Mouse (Mus musculus) adrenal gland, adult 2 months (tissue): ENCODE results near the gene Rap2b. TPM values are rescaled to one million over a fixed set of nuclear protein-coding genes. Genes with fewer than 3 reads are reported as not detected.

Experiments
- DNase-seq: peaks from one replicate; pipeline ENCODE4 v3.0.0; 2021
- polyA plus RNA-seq: library from polyadenylated mRNA; depleted of rRNA; stranded (reverse); fragments of >200 nt; gene quantifications from 2 replicates; pipeline ENCODE4 v1.2.3, GENCODE M21; 2012; rRNA removed
- total RNA-seq, 2 experiments: library from RNA; stranded (reverse); gene quantifications; 2 replicates each; pipeline ENCODE4 v1.2.3; 2021

Gene Rap2b
- total and polyA plus RNA-seq, 3 experiments = 2.7 to 5.0 (median 4.2) TPM

DNA sequence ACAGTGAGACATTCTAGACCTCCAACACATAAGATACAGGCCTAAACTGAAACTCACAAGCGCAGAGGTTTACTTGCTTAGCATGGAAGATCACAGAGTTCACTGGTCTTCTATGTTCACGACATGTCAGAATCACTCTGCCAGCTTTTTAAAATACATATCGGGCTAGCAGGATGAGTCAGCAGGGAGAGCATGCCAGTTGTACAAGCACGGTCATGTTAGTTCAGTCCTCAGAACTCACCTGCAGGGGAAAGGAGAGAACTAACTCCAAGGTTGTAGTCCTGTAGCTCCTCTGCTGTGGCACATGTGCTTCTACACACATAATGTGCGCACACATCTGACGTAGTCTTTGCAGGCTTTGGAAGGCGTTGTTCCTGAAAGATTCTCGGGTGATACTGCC is 14.6 kb downstream of the Rap2b start:
- no peak for DNase-seq

DNA sequence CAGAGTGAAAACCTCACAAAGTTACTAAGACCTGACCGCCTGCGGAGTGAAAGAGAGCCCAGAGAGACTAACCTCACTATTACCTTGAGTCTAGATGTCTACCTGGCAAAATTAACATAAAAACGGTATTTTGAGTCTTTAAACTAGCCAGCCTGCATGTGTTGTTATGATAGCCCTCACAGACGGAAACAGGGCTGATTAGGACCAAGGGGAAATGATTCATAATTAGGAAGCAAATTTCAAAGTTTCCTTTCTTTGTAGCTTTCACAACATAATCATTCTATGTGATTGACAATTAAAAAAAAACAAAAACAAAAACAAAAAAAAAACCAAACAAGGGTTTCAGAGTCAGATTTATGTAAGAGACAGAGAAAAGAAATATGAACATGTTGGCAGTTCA is 24.9 kb downstream of the Rap2b start:
- DNase-seq = no peak

- no peak for DNase-seq
Measured at GRCm38 (mm10) chr3:61391564-61391963, 30.1 kb downstream of the Rap2b start.

GRCm38 (mm10) chr3:61392881-61393280 is 31.4 kb downstream of the Rap2b start:
- no peak for DNase-seq

DNA sequence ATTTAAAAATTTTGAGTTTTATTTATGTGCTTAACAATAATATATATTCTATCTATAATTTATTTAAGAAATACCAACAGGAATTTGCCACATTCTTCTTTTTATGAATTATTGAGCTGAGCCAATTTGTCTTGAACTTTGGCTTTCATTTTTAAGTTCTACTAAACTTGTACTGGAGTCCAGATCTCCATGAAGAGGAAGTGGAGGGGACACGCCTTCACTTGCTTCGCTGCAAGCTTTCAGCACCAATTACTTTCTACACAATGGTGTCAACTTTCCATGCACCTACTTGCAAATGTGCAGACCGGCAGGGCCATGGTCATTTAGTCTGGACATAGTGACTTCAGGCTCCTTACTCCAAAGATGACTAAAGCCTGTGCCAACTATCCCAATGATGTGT is 32.1 kb downstream of the Rap2b start:
- no peak for DNase-seq

DNA sequence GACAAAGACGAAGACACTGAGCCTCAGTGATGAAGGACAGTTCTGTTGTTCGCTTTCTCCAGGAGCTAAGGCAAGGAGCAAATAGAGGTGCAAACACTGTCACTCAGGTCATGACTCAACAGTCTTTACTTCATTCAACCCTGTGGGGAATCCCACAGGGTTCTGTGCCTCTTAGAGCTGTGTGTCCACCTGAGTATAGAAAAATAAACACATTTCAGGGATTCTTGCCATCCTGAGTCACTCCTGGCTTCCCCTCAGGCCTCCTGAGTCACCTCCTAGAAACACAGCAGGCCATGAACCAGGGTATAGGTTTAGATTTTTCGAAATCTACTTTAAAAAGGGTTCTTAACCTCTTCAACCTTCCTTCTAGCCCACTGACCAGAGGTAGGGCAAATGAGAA is 33.9 kb downstream of the Rap2b start:
- DNase-seq = no peak

- DNase-seq = no peak
Measured at GRCm38 (mm10) chr3:61396728-61397127, 35.3 kb downstream of the Rap2b start.

- no peak for DNase-seq
Measured at GRCm38 (mm10) chr3:61400823-61401387, 39.5 kb downstream of the Rap2b start.

DNA sequence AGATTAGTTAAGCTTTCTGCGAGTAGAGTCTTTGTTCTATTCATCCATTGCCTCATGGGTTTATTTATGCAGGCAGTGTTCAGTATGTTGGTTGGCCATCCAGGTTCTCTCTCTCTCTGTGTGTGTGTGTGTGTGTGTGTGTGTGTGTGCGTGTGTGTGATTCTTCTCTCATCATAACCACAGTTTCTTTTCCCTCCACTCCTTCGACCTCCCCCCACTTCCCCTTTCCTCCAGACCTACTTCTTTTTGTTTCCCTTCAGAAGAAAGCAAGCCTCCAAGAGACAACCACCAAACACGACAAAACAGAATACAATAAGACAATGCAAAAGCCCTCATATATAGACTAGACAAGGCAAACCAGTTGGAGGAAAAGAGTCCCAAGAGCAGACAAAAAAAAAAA is 45.5 kb downstream of the Rap2b start:
- no peak for DNase-seq

GRCm38 (mm10) chr3:61409683-61410082 is 48.2 kb downstream of the Rap2b start:
- DNase-seq = no peak

- DNase-seq = no peak
Measured at GRCm38 (mm10) chr3:61415883-61416282, 54.4 kb downstream of the Rap2b start.

Other genes starting within 250 kb of the Rap2b start
- gene B430305J03Rik, start 4.3 kb downstream of the Rap2b start, total RNA-seq = under 1 TPM in 1 of 2 experiments, not detected in 1; 0.09 TPM
- gene B430305J03Rik, start 4.3 kb downstream of the Rap2b start, polyA plus RNA-seq = 0.15 and 0.21 TPM in 2 replicates